Mouse (Mus musculus): Measurements from ENCODE around the gene Nat8f1. TPM values are rescaled to one million over a fixed set of nuclear protein-coding genes. Genes with fewer than 3 reads are reported as not detected.
"Not testable (repeated sequence)": the region's sequence is repeated elsewhere in the genome, so short reads cannot be mapped to it uniquely, and the experiment has no call there.

Nat8f1 gene
- 1 to 10 TPM; 2.1 to 2.4 TPM for total RNA-seq (2021)

DNA sequence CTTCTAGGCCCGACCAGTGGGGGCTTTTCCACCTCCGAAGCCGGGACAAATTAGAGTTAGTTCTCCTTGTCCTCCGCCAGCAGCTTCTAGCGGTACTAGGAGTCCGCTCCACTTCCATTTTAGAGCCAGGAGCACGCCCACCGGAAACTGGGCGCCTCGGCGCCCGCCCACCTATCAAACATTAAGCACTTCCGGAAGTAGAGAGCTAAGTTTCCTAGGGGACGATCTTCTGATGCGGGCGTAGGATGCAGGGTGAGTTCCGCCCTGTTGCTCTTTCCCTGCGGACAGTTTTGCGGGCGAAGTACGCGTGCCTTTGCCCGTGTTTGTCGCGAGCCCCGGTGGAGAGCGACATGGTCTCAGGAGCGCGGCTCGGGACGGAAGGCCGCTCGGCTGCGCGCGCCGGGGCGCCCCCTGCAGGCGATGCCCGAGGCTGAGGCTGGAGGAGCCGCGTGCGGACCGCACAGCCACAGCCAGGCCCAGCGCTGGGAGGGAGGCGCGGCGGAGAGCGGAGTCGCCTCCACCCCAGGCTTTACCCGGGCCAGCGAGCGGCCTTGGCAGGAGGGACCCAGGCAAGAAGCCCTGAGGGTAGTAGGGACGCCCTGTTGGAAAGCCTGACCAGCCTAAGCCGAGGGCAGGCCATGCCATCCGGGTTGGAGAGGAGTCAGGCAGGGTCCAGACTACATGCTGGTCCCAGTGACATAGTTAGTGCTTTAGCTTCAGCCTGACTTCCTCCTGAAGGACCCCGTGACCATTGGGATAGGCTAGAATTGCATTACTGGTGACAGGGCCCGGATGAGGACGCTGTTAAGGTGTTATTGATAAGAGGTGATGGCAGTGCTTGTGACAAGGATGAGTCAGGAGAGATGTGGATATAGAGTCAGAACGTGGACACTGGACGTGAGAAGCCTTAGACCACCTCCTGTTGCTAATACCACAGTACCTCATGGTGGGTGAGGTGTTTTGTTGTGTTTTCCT is at the start of gene Nat8f1:
Gene Nat8f1, minus strand, starts transcription at position 149 of the 975 bp plus-strand sequence.
- peak; percentile 89 for DNase-seq

DNA sequence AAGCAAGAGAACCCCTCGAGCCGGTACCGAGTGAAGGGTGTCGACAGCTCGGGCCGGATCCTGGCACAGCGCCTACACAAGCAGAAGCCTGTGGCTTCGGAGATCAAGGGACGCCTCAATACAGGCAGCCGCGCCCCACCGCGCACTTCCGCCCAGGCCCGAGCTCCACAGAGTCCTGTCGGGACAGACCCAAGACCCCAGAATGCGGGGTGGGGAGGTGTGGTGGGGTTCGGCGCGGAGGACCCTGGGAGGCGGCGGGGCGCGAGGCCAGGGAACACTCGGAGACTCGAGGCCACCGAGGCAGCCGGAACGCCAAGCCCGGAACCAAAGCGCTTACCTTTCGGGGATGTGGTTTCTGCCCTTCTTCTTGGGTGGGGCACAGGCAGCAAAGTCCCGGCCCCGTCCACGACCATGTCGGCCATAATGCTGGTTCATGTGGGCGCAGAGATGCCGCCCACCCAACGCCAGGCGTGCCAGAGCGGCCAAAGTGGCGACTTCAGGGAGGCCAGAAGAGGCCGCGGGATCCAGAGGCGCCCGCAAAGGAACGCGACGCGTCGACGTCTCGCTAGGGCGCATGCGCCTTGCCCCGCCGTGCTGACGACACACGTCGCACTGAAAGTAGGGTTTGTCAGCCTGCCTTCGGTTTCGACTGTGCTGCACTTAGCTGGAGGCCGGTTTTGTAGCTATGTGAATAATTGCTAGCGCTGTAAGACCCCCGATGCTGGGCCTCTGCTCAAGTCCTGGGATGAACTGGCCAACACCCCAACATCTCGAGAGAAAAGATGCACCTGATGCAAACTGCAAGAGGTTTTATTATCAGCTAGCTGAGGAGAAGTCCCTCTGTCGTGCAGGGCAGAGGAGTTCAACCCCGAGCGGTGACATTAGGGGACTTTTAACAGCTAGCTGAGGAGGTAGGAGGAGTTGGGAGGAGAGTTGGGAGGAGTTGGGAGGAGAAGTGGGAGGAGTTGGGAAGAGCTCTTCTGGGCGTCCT is 45.9 kb upstream of the Nat8f1 start, which contains the start of gene Dusp11:
Gene Dusp11, minus strand, starts transcription at position 567 of the 991 bp plus-strand sequence.
- DNase-seq: peak; percentile 95

DNA sequence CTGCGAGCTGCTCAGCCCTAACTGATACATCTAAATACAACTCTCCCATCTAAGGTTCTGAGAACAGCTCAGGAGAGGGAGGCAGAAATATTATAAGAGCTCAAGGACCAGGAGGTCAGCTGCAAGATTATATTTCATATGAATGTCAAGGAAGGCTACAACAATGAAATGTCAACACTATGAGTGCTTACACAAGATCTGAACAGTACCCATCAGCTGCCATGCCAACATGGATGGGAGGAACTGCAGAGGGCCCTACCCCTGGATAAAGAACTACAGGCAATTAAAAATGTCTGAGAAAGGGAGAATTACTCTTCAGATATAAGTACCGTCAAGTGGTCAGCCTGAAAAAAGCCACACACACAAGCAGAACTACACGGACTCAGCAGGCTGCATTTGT is 42.1 kb upstream of the Nat8f1 start:
- DNase-seq: no peak

DNA sequence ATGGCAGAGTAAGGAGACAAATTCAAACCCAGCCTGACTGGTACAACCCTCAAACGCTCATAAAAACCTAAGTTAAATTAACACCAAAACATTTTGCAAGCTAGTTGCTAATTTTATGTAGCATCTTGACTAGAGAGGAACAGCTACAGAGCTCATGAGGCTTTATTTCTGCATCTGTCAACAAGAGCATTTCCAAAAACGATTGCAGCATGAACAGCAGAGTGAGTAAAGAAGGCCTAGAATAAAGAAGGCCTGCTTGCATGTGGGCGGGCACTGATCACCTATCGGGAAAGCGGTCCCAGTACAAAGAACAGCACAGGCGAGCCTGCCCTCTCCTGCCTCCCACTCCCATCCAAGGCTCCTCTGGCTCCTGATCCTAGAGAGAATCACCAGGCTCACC is 33.1 kb upstream of the Nat8f1 start:
- DNase-seq: no peak

DNA sequence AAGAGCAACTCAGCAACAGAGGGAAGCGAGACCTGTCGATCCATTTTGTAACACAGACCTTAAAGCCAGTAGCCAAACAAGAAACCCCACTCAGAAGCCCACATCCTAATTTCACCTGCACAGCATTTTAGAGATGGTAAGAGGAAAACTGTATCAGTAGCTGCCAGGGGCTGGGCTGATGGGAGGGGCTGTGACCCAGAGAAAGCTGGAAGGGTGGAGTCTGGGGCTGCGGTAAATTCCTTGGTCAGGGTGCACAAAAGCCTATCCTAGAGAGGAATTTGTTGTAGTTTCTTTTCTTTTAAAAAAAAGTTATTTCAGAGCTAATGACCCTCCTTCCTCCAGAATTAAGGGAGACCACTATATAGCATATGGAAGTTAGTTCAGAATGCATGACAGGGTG is 27.0 kb upstream of the Nat8f1 start:
- DNase-seq: no peak

DNA sequence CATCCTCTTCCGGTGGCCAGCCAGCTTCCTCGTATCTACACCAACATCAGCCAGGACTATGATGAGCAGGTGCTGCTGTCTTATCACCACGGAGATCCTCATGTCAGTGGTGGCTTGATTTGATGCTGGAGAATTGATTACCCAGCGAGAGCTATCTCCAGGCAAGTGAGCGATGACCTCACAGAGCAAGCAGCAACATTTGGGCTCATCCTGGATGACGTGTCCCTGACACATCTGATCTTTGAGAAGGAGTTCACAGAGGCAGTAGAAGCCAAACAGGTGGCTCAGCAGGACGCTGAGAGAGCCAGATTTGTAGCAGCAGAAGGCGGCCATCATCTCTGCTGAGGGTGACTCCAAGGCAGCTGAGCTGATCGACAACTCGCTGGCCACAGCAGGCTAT is 23.2 kb upstream of the Nat8f1 start:
- DNase-seq: no peak

- peak; percentile 89 for DNase-seq
Measured at GRCm38 (mm10) chr6:85936508-85937465, 21.3 kb upstream of the Nat8f1 start.

DNA sequence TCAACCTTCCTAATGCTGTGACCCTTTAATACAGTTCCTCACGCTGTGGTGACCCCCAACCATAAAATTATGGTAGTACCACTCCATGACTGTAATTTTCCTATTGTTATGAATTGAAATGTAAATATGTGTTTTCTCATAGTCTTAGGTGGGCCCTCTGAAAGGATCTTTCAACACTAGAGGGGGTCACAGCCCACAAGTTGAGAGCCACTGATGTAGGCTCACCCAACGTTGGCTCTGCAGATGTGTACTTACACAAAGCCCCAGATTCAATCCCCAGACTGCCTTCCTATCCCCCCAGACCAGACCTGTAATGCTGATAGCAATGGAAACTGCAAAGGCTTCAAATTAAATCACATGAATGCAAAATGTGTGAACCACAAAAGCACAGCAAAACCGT is 20.2 kb upstream of the Nat8f1 start:
- no peak for DNase-seq

DNA sequence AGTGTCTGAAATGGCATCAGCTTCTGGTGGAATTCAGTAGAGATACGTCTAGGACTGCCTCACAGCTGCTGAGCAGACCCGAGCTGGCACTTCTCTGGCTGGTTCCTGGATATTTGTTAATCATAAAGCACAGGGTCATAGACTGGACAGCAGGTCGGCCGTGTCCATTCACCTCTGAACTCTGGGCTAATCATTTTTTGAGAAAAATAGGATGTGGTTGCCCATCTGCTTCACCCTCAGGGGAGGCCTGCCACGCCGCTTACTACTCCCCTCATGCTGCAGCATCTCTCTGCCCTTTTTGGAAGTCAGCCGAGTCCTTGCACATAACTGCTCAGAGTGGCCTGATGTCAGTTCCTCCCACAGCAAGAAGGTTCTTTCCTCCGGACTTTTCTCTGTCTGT is 18.6 kb upstream of the Nat8f1 start:
- DNase-seq: no peak

DNA sequence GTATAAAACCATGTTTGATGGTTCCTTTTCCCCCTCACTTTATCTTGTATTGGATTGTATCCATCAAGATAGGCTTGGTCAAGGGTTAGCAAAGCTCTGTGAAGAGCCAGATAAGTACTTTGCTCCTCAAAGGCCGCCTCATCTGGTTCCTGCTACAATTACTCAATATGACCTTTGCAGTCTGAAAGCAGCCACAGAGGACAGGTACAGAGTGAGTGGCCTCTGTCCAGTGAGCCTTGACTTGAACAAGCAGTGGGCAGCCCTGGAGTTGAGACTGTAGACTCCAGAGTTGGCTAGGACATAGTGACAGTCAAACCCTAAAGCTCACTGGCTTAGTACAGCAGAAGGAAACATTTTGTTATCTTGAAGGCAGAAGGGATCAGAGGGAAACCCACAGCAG is 13.8 kb upstream of the Nat8f1 start:
- no peak for DNase-seq

GRCm38 (mm10) chr6:85927476-85928464 is 12.3 kb upstream of the Nat8f1 start:
- DNase-seq: no peak

- no peak for DNase-seq
Measured at GRCm38 (mm10) chr6:85926709-85927108, 11.2 kb upstream of the Nat8f1 start.

DNA sequence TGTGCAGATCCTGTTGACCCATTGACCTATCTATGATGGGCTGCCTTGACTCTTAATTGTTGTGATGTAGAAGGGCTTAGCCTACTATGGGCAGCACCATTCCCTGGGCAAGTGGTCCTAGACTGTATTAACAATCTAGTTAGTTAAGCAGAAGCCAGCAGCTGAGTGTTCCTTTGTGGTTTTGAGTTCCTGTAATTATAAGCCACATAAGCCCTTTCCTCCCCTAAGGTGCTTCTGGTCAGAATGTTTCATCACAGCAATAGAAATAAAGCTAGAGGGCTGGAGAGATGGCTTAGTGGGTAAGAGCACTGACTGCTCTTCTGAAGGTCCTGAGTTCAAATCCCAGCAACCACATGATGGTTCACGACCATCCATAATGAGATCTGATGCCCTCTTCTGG is 8.2 kb upstream of the Nat8f1 start:
- DNase-seq: no peak

DNA sequence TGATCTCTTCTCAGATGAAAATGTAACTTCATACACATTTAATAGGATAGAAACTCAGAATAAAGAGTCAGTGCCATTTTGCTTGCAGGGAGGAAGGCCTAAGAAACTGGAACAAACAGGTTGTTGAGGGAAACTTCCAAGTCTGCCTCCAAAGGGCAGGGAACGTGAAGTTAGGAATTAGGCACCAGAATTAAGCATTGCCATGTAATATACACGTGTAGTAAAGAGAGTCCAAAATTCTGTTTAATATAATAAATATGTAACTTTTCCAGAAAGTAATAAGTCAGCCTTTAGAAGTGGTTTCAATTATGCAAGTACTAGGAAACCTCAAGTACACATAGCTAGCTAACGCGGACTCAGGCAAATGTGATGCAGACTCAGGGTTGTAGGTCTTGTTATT is 3.9 kb upstream of the Nat8f1 start:
- DNase-seq: no peak

- not testable (repeated sequence) for DNase-seq
Measured at GRCm38 (mm10) chr6:85918341-85918740, 2.9 kb upstream of the Nat8f1 start.

GRCm38 (mm10) chr6:85916596-85916995 is 1.1 kb upstream of the Nat8f1 start:
- DNase-seq: no peak

DNA sequence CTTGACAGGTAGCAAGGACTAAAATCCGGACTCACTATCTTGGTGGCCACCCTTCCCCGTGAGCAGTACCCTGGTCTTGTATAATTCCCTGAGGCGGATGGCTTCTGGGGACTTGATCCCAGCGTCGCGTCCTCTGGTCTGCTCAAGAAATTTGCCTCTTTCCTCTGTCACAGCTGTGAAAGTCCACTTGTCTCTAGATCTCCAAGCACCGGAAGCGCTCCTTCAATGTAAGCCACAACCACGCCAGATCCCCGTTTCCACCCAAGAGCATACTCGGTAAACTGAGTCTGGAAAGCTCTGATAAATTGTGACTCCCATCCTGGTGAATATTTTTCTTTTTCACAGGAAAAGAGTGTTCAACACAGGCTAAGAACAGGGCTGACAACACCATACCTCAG is 347 bp downstream of the Nat8f1 start:
- DNase-seq: no peak

GRCm38 (mm10) chr6:85911587-85911986 is 3.9 kb downstream of the Nat8f1 start, which contains the start of gene Tprkb:
TSS of gene Tprkb (plus strand) at chr6:85911865.
- DNase-seq: no peak

- DNase-seq: no peak
Measured at GRCm38 (mm10) chr6:85909704-85910103, 5.8 kb downstream of the Nat8f1 start.

GRCm38 (mm10) chr6:85908341-85908740 is 7.1 kb downstream of the Nat8f1 start:
- DNase-seq: no peak

Measured in heart, postnatal 4 days (tissue).